Mouse (Mus musculus) heart, embryonic 15.5 days (tissue): ENCODE data around the gene Cd151. TPM values are rescaled to one million over a fixed set of nuclear protein-coding genes. Genes with fewer than 3 reads are reported as not detected.

ENCODE experiments used
- ATAC-seq: fragments of 200-750 bp; cut with Nextera tagmentation; replicated peaks from 2 replicates; pipeline ENCODE4 v1.8.0; 2017; ENCODE audit warnings: low read depth, moderate TSS enrichment; ENCODE audit not compliant: insufficient number of reproducible peaks, insufficient read depth, low FRiP score
- H3K27ac ChIP-seq: fragments of 300-500 bp; sonication (generic); 2 replicates; pipeline ENCODE4 v1.5.1; 2015; ENCODE audit warnings: mild to moderate bottlenecking, inconsistent platforms
- H3K27me3 ChIP-seq: fragments of 300-500 bp; sonication (generic); 2 replicates; pipeline ENCODE4 v1.6.1; 2015; ENCODE audit warnings: inconsistent platforms
- H3K36me3 ChIP-seq: fragments of 300-500 bp; sonication (generic); 2 replicates; pipeline ENCODE4 v1.6.1; 2015; ENCODE audit warnings: mild to moderate bottlenecking, inconsistent platforms
- H3K4me1 ChIP-seq: fragments of 300-500 bp; sonication (generic); replicated peaks from 2 replicates; pipeline ENCODE4 v1.6.1; 2015; ENCODE audit warnings: inconsistent platforms
- H3K4me2 ChIP-seq: fragments of 300-500 bp; sonication (generic); 2 replicates; pipeline ENCODE4 v1.6.1; 2015; ENCODE audit warnings: inconsistent platforms, mild to moderate bottlenecking, moderate library complexity
- H3K4me3 ChIP-seq: fragments of 300-500 bp; sonication (generic); 2 replicates; pipeline ENCODE4 v1.5.1; 2015; ENCODE audit warnings: mild to moderate bottlenecking, inconsistent platforms
- H3K9ac ChIP-seq: fragments of 300-500 bp; sonication (generic); 2 replicates; pipeline ENCODE4 v1.6.1; 2015; ENCODE audit warnings: mild to moderate bottlenecking, inconsistent platforms
- H3K9me3 ChIP-seq: fragments of 300-500 bp; sonication (generic); replicated peaks from 2 replicates; pipeline ENCODE4 v1.6.1; 2016; ENCODE audit warnings: inconsistent platforms
- WGBS: fragments of 180-500 bp; shearing (Covaris S2); methylation state at CpG from one replicate; pipeline ENCODE4 v1.1.7; 2015; ENCODE audit warnings: mixed read lengths; 5-methylcytosine and 5-hydroxymethylcytosine counted together
- polyA plus RNA-seq: library from polyadenylated mRNA; unstranded; fragments of >200 nt; fragmentation: Nextera tagmentation; extraction: Ambion mirVana; gene quantifications from 2 replicates; pipeline ENCODE4 v1.2.1, GENCODE M21; 2015

Gene Cd151
- polyA plus RNA-seq, 1 experiment from 2014 or later, result 28.7 TPM

- ATAC-seq, result no peak
- H3K36me3 ChIP-seq, result no peaks in the 10 kb centered on the region
- H3K9ac ChIP-seq, result 0 out of 2 replicates have a peak overlapping the region, but pooled peaks have one; percentile 17
- 74% methylated on average over 2 of the region's 2 CpGs for WGBS
- no peak overlapping the region; the same call in 1 of the 2 replicates for H3K27ac ChIP-seq
- peaks cover 21% of the 10 kb centered on the region for H3K4me1 ChIP-seq
- H3K4me3 ChIP-seq, result no peak overlapping the region
- no peak overlapping the region for H3K4me2 ChIP-seq
- no peaks in the 10 kb centered on the region for H3K9me3 ChIP-seq
- H3K27me3 ChIP-seq, result no peaks in the 10 kb centered on the region
Measured at GRCm38 (mm10) chr7:141506278-141506677, 39.1 kb downstream of the Cd151 start.

- Histone ChIP-seq H3K27me3 (no peaks in the 10 kb centered on the region), H3K27ac (no peak overlapping the region), H3K9ac (no peak overlapping the region), H3K36me3 (no peaks in the 10 kb centered on the region), H3K4me2 (no peak overlapping the region), H3K9me3 (no peaks in the 10 kb centered on the region), H3K4me3 (no peak overlapping the region), H3K4me1 (peaks cover 21% of the 10 kb centered on the region)
- no peak for ATAC-seq
Measured at GRCm38 (mm10) chr7:141508160-141508559, 41.0 kb downstream of the Cd151 start.

- no peak overlapping the region for H3K4me3 ChIP-seq
- H3K36me3 ChIP-seq, result no peaks in the 10 kb centered on the region
- H3K9ac ChIP-seq, result no peak overlapping the region
- H3K27me3 ChIP-seq, result no peaks in the 10 kb centered on the region
- no peaks in the 10 kb centered on the region for H3K9me3 ChIP-seq
- ATAC-seq, result no peak
- H3K4me2 ChIP-seq, result no peak overlapping the region
- H3K27ac ChIP-seq, result peak overlapping the region; percentile 70
- WGBS, result 81% methylated on average over 5 of the region's 5 CpGs
- peaks cover 21% of the 10 kb centered on the region for H3K4me1 ChIP-seq
Measured at GRCm38 (mm10) chr7:141510196-141510595, 43.0 kb downstream of the Cd151 start.

- Histone ChIP-seq H3K4me1 (peaks cover 20% of the 10 kb centered on the region), H3K9ac (no peak overlapping the region), H3K36me3 (no peaks in the 10 kb centered on the region), H3K9me3 (no peaks in the 10 kb centered on the region), H3K27me3 (no peaks in the 10 kb centered on the region), H3K4me2 (no peak overlapping the region), H3K27ac (peak overlapping the region; percentile 70), H3K4me3 (no peak overlapping the region)
- peak; percentile 67 for ATAC-seq
- WGBS, result 59% methylated on average over 8 of the region's 8 CpGs
Measured at GRCm38 (mm10) chr7:141510681-141511191, 43.5 kb downstream of the Cd151 start.

GRCm38 (mm10) chr7:141517638-141518037 lies 50.4 kb downstream of the Cd151 start:
- Histone ChIP-seq H3K9me3 (no peaks in the 10 kb centered on the region), H3K27me3 (no peaks in the 10 kb centered on the region), H3K9ac (no peak overlapping the region), H3K27ac (no peak overlapping the region; the same call in 1 of the 2 replicates), H3K4me1 (peaks cover 24% of the 10 kb centered on the region), H3K36me3 (no peaks in the 10 kb centered on the region; the same call in 1 of the 2 replicates), H3K4me2 (no peak overlapping the region), H3K4me3 (no peak overlapping the region)
- no peak for ATAC-seq
- WGBS, result 80% methylated on average over 4 of the region's 4 CpGs

- Histone ChIP-seq H3K4me2 (no peak overlapping the region), H3K9me3 (no peaks in the 10 kb centered on the region), H3K27me3 (no peaks in the 10 kb centered on the region), H3K4me1 (peaks cover 24% of the 10 kb centered on the region), H3K9ac (no peak overlapping the region), H3K27ac (no peak overlapping the region), H3K36me3 (no peaks in the 10 kb centered on the region; the same call in 1 of the 2 replicates), H3K4me3 (no peak overlapping the region)
- ATAC-seq, result no peak
- WGBS, result 94% methylated on average over 5 of the region's 5 CpGs
Measured at GRCm38 (mm10) chr7:141518296-141518695, 51.1 kb downstream of the Cd151 start.

- H3K27me3 ChIP-seq, result no peaks in the 10 kb centered on the region
- no peak overlapping the region for H3K4me3 ChIP-seq
- H3K9ac ChIP-seq, result no peak overlapping the region
- 42% methylated on average over 3 of the region's 3 CpGs for WGBS
- H3K9me3 ChIP-seq, result no peaks in the 10 kb centered on the region
- peak overlapping the region; percentile 72 for H3K27ac ChIP-seq
- peak; percentile 68 for ATAC-seq
- H3K36me3 ChIP-seq, result no peaks in the 10 kb centered on the region; the same call in 1 of the 2 replicates
- peaks cover 24% of the 10 kb centered on the region for H3K4me1 ChIP-seq
- H3K4me2 ChIP-seq, result no peak overlapping the region
Measured at GRCm38 (mm10) chr7:141518926-141519325, 51.7 kb downstream of the Cd151 start.

GRCm38 (mm10) chr7:141519795-141520194 lies 52.6 kb downstream of the Cd151 start:
- Histone ChIP-seq H3K9me3 (no peaks in the 10 kb centered on the region), H3K4me1 (peaks cover 24% of the 10 kb centered on the region), H3K36me3 (no peaks in the 10 kb centered on the region; the same call in 1 of the 2 replicates), H3K9ac (no peak overlapping the region), H3K4me3 (no peak overlapping the region), H3K27ac (peak overlapping the region; percentile 72), H3K4me2 (no peak overlapping the region), H3K27me3 (no peaks in the 10 kb centered on the region)
- peak; percentile 12; the same call in 1 of the 2 replicates for ATAC-seq
- 68% methylated on average over 1 of the region's 1 CpGs for WGBS

Other genes with a start within 250 kb of the Cd151 start
- 36.7 and 44.9 TPM in 2 replicates for gene Phrf1, start 238.6 kb upstream of the Cd151 start, polyA plus RNA-seq
- gene Irf7, start 200.9 kb upstream of the Cd151 start, polyA plus RNA-seq, result 3.0 and 6.5 TPM in 2 replicates
- gene Cdhr5, start 190.6 kb upstream of the Cd151 start, polyA plus RNA-seq, result 0.05 TPM in 1 of 2 replicates, not detected in the other
- 1.5 and 1.6 TPM in 2 replicates for gene Sct, start 188.3 kb upstream of the Cd151 start, polyA plus RNA-seq
- gene Drd4, start 175.4 kb upstream of the Cd151 start, polyA plus RNA-seq, result 0.18 and 0.22 TPM in 2 replicates
- 29.4 and 42.1 TPM in 2 replicates for gene Deaf1, start 139.7 kb upstream of the Cd151 start, polyA plus RNA-seq
- 29.3 and 35.6 TPM in 2 replicates for gene Tmem80, start 139.7 kb upstream of the Cd151 start, polyA plus RNA-seq
- 1.1 and 4.7 TPM in 2 replicates for gene Eps8l2, start 128.5 kb upstream of the Cd151 start, polyA plus RNA-seq
- 225 and 246 TPM in 2 replicates for gene Taldo1, start 75.2 kb upstream of the Cd151 start, polyA plus RNA-seq
- 25.5 and 31.6 TPM in 2 replicates for gene Gatd1, start 53.3 kb upstream of the Cd151 start, polyA plus RNA-seq
- 4.5 and 5.2 TPM in 2 replicates for gene Cend1, start 37.9 kb upstream of the Cd151 start, polyA plus RNA-seq
- 14.1 and 20.2 TPM in 2 replicates for gene Slc25a22, start 29.5 kb upstream of the Cd151 start, polyA plus RNA-seq
- gene Pidd1, start 23.4 kb upstream of the Cd151 start, polyA plus RNA-seq, result 6.7 and 9.6 TPM in 2 replicates
- 703 and 884 TPM in 2 replicates for gene Rplp2, start 20.0 kb upstream of the Cd151 start, polyA plus RNA-seq
- gene Pnpla2, start 12.2 kb upstream of the Cd151 start, polyA plus RNA-seq, result 56.3 and 57.5 TPM in 2 replicates
- gene Cracr2b, start 6.3 kb upstream of the Cd151 start, polyA plus RNA-seq, result 24.9 and 26.2 TPM in 2 replicates
- 59.5 and 63.5 TPM in 2 replicates for gene Polr2l, start 7.7 kb downstream of the Cd151 start, polyA plus RNA-seq
- gene Tspan4, start 7.8 kb downstream of the Cd151 start, polyA plus RNA-seq, result 48.9 and 62.8 TPM in 2 replicates
- 27.2 and 38.7 TPM in 2 replicates for gene Chid1, start 72.5 kb downstream of the Cd151 start, polyA plus RNA-seq
- 43.6 and 59.0 TPM in 2 replicates for gene Ap2a2, start 94.8 kb downstream of the Cd151 start, polyA plus RNA-seq
- 0.08 and 0.22 TPM in 2 replicates for gene Muc6, start 187.9 kb downstream of the Cd151 start, polyA plus RNA-seq
- 0.09 and 0.23 TPM in 2 replicates for gene Muc2, start 222.9 kb downstream of the Cd151 start, polyA plus RNA-seq